Mouse (Mus musculus): ENCODE measurements at regions not wholly inside any gene's neighbourhood (a gene's known extent, or its start where the extent isn't known, plus 50 kb on each side); places are given as distances from the start of the nearest gene placed in this dataset.

GRCm38 (mm10) chrX:152918212-152918611 lies 88.1 kb upstream of the Usp51 start:
- DNase-seq (ENCODE audit: low spot score in 2 of 2): peak; percentile 2 to 84

DNA sequence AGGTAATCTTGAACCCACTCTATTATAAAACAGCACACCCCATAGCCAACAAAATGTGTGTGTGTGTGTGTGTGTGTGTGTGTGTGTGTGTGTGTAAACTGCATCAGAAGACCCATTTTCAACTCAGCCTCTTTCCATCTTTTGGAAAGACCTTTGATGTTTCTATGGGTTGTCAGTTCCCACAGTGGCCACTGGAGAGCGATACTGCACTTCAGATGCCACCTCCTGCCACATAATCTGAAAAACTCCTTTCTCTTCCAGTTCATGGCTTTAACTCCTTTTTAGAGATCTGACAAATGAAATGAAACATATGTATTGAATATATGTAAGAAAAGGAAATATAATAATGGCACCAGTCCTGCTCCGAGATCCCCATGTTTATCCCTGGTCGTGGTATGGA lies 79.3 kb upstream of the Usp51 start:
- DNase-seq (ENCODE audit: low spot score in 2 of 2): peak in 1 of 2 experiments; percentile 43

GRCm38 (mm10) chrX:152946201-152946600 lies 60.1 kb upstream of the Usp51 start:
- DNase-seq (ENCODE audit: low spot score in 2 of 2): peak; percentile 11 to 32
